Mouse (Mus musculus) liver, embryonic 14.5 days (tissue): ENCODE results near the gene Plcxd2. TPM values are rescaled to one million over a fixed set of nuclear protein-coding genes. Genes with fewer than 3 reads are reported as not detected.

Source experiments
- ATAC-seq: fragments of 200-750 bp; cut with Nextera tagmentation; 2 replicates; pipeline ENCODE4 v1.8.0; 2017; ENCODE audit warnings: moderate number of reproducible peaks, mild to moderate bottlenecking, moderate library complexity; ENCODE audit not compliant: insufficient read depth
- DNase-seq, 3 experiments: peaks; one replicate each; pipeline ENCODE4 v3.0.0-alpha.2; 2012 to 2013; ENCODE audit warnings: low read depth in 3 of 3, low spot score in 3 of 3
- H3K27ac ChIP-seq: fragments of 300-500 bp; sonication (generic); 2 replicates; pipeline ENCODE4 v1.5.1; 2014; ENCODE audit warnings: moderate library complexity, mild to moderate bottlenecking, control low read depth, inconsistent platforms
- H3K27me3 ChIP-seq: fragments of 300-500 bp; sonication (generic); 2 replicates; pipeline ENCODE4 v1.6.1; 2014; ENCODE audit warnings: mild to moderate bottlenecking, low read length, moderate library complexity; ENCODE audit not compliant: control insufficient read depth, insufficient read depth
- H3K36me3 ChIP-seq: fragments of 300-500 bp; sonication (generic); replicated peaks from 2 replicates; pipeline ENCODE4 v1.6.1; 2014; ENCODE audit warnings: low read depth; ENCODE audit not compliant: control insufficient read depth, insufficient read depth
- H3K4me1 ChIP-seq, 2 experiments: fragments of 200-500 bp in 1 of 2; fragments of 300-500 bp in 1 of 2; sonication (generic) in 1 of 2; replicated peaks; 2 replicates each; pipeline ENCODE4 v1.6.1; 2012 to 2014; ENCODE audit warnings: antibody characterized with exemption in 1 of 2, inconsistent platforms in 1 of 2, low read length in 1 of 2; ENCODE audit not compliant: control insufficient read depth in 2 of 2, insufficient read depth in 2 of 2
- H3K4me2 ChIP-seq: fragments of 300-500 bp; sonication (generic); 2 replicates; pipeline ENCODE4 v1.6.1; 2014; ENCODE audit warnings: low read depth, mild to moderate bottlenecking, control low read depth, moderate library complexity
- H3K4me3 ChIP-seq, 2 experiments: fragments of 200-500 bp in 1 of 2; fragments of 300-500 bp in 1 of 2; sonication (generic) in 1 of 2; 2 replicates each; pipeline ENCODE4 v1.5.1; 2012 to 2014; ENCODE audit warnings: low read depth in 2 of 2, low read length in 2 of 2, mild to moderate bottlenecking in 2 of 2, control low read depth in 1 of 2, inconsistent platforms in 1 of 2, moderate library complexity in 1 of 2; ENCODE audit not compliant: insufficient read depth in 1 of 2
- H3K9ac ChIP-seq: fragments of 300-500 bp; sonication (generic); replicated peaks from 2 replicates; pipeline ENCODE4 v1.6.1; 2014; ENCODE audit warnings: mild to moderate bottlenecking, control low read depth, moderate library complexity
- H3K9me3 ChIP-seq: fragments of 300-500 bp; sonication (generic); 2 replicates; pipeline ENCODE4 v1.6.1; 2016; ENCODE audit warnings: low read length, mixed read lengths; ENCODE audit not compliant: control insufficient read depth
- CTCF ChIP-seq: IDR thresholded peaks from 2 replicates; pipeline ENCODE4 v1.5.1; 2016; ENCODE audit warnings: antibody characterized with exemption, low read depth, control low read depth
- EP300 ChIP-seq: IDR thresholded peaks from 2 replicates; pipeline ENCODE4 v1.6.1; 2016; ENCODE audit warnings: antibody characterized with exemption, low read depth
- WGBS: fragments of 180-500 bp; shearing (Covaris S2); extraction: QIAGEN DNeasy Blood & Tissue Kit; methylation state at CpG from one replicate; pipeline ENCODE4 v1.1.7; 2014; ENCODE audit not compliant: insufficient replicate concordance; 5-methylcytosine and 5-hydroxymethylcytosine counted together
- polyA plus RNA-seq, 2 experiments: library from polyadenylated mRNA; depleted of rRNA in 1 of 2; stranded (reverse) in 1 of 2; unstranded in 1 of 2; fragments of >200 nt; fragmentation: Nextera tagmentation in 1 of 2; extraction: Ambion mirVana in 1 of 2; gene quantifications; 2 replicates each; pipeline versions ENCODE4 v1.2.1 to v1.2.3; 2012 to 2014

Gene Plcxd2
- polyA plus RNA-seq (2012; rRNA removed) (1.6 and 1.9 TPM in 2 replicates), polyA plus RNA-seq (2014; fragmentation: Nextera tagmentation; extraction: Ambion mirVana) (1.6 and 2.3 TPM in 2 replicates)

- peaks cover 0 to 8% of the 10 kb centered on the region in 2 experiments; a peak in 2 of 4 replicates for H3K4me1 ChIP-seq
- peak within 1 kb of the TSS; percentile 54 to 56 for H3K4me3 ChIP-seq
- no peaks in the 10 kb centered on the region for H3K27me3 ChIP-seq
- no peaks in the 10 kb centered on the region for H3K9me3 ChIP-seq
- ATAC-seq (peak; percentile 92), DNase-seq (peak; percentile 67 to 75 (median 71))
- H3K9ac ChIP-seq: peak within 1 kb of the TSS; percentile 2; the same call in 1 of the 2 replicates
- under 1% methylated on average over 39 of the region's 39 CpGs for WGBS
- TF ChIP-seq CTCF: no peak
- no peak for TF ChIP-seq EP300
- no peaks in the 10 kb centered on the region for H3K36me3 ChIP-seq
- H3K27ac ChIP-seq: no peak within 1 kb of the TSS
- peak within 1 kb of the TSS; percentile 64 for H3K4me2 ChIP-seq
Measured at GRCm38 (mm10) chr16:46010153-46010905, at the start of gene Plcxd2. Gene Plcxd2 (minus strand): TSS chr16:46010218.

GRCm38 (mm10) chr16:46046906-46047305, 36.9 kb upstream of the Plcxd2 start:
- WGBS: 55% methylated on average over 2 of the region's 2 CpGs
- Histone ChIP-seq H3K9me3 (no peaks in the 10 kb centered on the region), H3K9ac (no peak overlapping the region), H3K4me2 (no peak overlapping the region), H3K27me3 (no peaks in the 10 kb centered on the region), H3K4me3 (no peak overlapping the region), H3K36me3 (no peaks in the 10 kb centered on the region), H3K4me1 (no peaks in the 10 kb centered on the region), H3K27ac (no peak overlapping the region)
- DNase-seq: no peak
- no peak for TF ChIP-seq EP300
- TF ChIP-seq CTCF: no peak
- ATAC-seq: no peak

GRCm38 (mm10) chr16:46036261-46036660, 26.2 kb upstream of the Plcxd2 start:
- Histone ChIP-seq H3K36me3 (no peaks in the 10 kb centered on the region), H3K4me2 (no peak overlapping the region), H3K27me3 (no peaks in the 10 kb centered on the region), H3K27ac (no peak overlapping the region), H3K4me1 (no peaks in the 10 kb centered on the region), H3K4me3 (no peak overlapping the region), H3K9ac (no peak overlapping the region), H3K9me3 (no peaks in the 10 kb centered on the region)
- DNase-seq: no peak
- ATAC-seq: no peak
- WGBS: 29% methylated on average over 2 of the region's 2 CpGs
- TF ChIP-seq CTCF: no peak
- TF ChIP-seq EP300: no peak

GRCm38 (mm10) chr16:46033896-46034295, 23.9 kb upstream of the Plcxd2 start:
- Histone ChIP-seq H3K27me3 (no peaks in the 10 kb centered on the region), H3K9me3 (no peaks in the 10 kb centered on the region), H3K9ac (no peak overlapping the region), H3K4me2 (no peak overlapping the region), H3K27ac (no peak overlapping the region), H3K36me3 (no peaks in the 10 kb centered on the region), H3K4me3 (no peak overlapping the region), H3K4me1 (no peaks in the 10 kb centered on the region)
- ATAC-seq: no peak
- 50% methylated on average over 9 of the region's 9 CpGs for WGBS
- TF ChIP-seq EP300: no peak
- no peak for TF ChIP-seq CTCF
- no peak for DNase-seq

GRCm38 (mm10) chr16:46022958-46023491, 13.0 kb upstream of the Plcxd2 start:
- Histone ChIP-seq H3K4me3 (no peak overlapping the region), H3K36me3 (no peaks in the 10 kb centered on the region), H3K9me3 (no peaks in the 10 kb centered on the region), H3K9ac (no peak overlapping the region), H3K4me2 (no peak overlapping the region), H3K27me3 (no peaks in the 10 kb centered on the region), H3K4me1 (no peaks in the 10 kb centered on the region), H3K27ac (no peak overlapping the region)
- no peak for TF ChIP-seq EP300
- TF ChIP-seq CTCF: no peak
- no peak for ATAC-seq
- 34% methylated on average over 5 of the region's 5 CpGs for WGBS
- no peak for DNase-seq
